Mouse (Mus musculus): ENCODE data around the gene Olfr1262.

Olfr1262 gene

GRCm38 (mm10) chr2:89999845-90000244, at the start of gene Olfr1262:
TSS of gene Olfr1262 (plus strand) at chr2:90000145.
- no peak for DNase-seq

GRCm38 (mm10) chr2:89974184-89974583, 25.8 kb upstream of the Olfr1262 start, which contains the start of gene Olfr1260:
TSS of gene Olfr1260 (plus strand) at chr2:89974340.
- no peak for DNase-seq

GRCm38 (mm10) chr2:89977709-89978108, 22.2 kb upstream of the Olfr1262 start:
- DNase-seq: no peak

- no peak for DNase-seq
These were observed 9.0 kb upstream of the Olfr1262 start, which contains the start of gene Olfr1261 for GRCm38 (mm10) chr2:89990921-89991320. TSS of gene Olfr1261 (plus strand) at chr2:89991221.

- DNase-seq: no peak
These were observed 11.9 kb downstream of the Olfr1262 start, which contains the start of gene Olfr1263 for GRCm38 (mm10) chr2:90011831-90012230. TSS of gene Olfr1263 (plus strand) at chr2:90012131.

DNA sequence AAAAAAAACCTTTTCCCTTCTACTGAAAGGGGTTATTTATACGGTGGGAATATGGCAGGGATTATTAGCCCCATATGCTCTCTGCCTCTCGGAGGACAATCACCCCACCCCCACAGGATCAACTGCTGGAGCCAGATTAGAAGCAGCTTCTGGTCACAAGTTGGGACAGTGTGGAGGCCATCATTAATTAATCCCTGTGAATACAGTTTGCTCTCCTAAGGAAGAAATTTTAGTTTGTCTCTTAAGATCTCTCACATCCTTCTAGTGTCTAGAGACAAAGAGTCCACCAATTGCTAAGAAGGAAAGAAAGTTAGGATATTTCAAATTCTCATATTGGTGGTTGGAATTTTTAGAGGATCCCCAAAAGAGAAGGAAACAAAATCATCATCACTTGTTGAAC, 25.5 kb downstream of the Olfr1262 start, which contains the start of gene Olfr1264:
Olfr1264 (minus strand) TSS at position 101 of the 400 bp plus-strand sequence.
- no peak for DNase-seq

DNA sequence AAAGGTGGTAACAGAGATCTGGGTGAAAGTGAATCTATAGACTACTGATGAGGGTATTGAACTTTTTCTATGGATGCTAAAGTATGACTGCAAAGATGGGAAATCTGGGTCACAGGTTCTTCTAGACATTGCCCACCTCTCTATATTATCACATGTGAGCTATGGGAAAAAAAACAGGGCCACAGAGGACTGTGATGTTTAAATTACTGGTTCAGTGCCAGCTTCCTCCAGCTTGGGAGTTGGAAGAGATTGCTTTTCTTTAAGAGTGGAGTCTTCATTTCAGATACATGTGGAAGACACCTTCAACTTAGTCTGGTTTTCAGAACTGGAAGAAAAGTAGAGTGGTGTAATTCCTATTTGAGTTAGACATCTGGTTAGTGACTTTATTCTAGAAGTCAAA, 35.1 kb downstream of the Olfr1262 start, which contains the start of gene Olfr1265:
Olfr1265 (plus strand) TSS at position 301 of the 400 bp plus-strand sequence.
- DNase-seq: no peak
